Mouse (Mus musculus): Measurements from ENCODE around the gene Il9. TPM values are rescaled to one million over a fixed set of nuclear protein-coding genes. Genes with fewer than 3 reads are reported as not detected.

Gene Il9
- polyA plus RNA-seq, 1 experiment from 2014 or later = not detected

GRCm38 (mm10) chr13:56435615-56436287, 46.3 kb downstream of the Il9 start:
- Histone ChIP-seq H3K4me1 (replicated peaks; ENCODE audit: insufficient read depth, low read length) (0 out of 2 replicates have a peak, but pooled peaks cover 11% of the 10 kb centered on the region), H3K9me3 (replicated peaks; ENCODE audit: low read length) (no peaks in the 10 kb centered on the region), H3K4me2 (ENCODE audit: low read length) (no peak overlapping the region), H3K4me3 (replicated peaks; ENCODE audit: low read depth, low read length) (no peak overlapping the region), H3K27me3 (ENCODE audit: insufficient read depth, low read length) (peaks cover 27% of the 10 kb centered on the region), H3K36me3 (ENCODE audit: insufficient read depth, low read length) (no peaks in the 10 kb centered on the region), H3K27ac (no peak overlapping the region), H3K9ac (ENCODE audit: low read depth, low read length) (no peak overlapping the region)
- no peak for DNase-seq (ENCODE audit: low spot score)
- ATAC-seq (replicated peaks; ENCODE audit: low FRiP score, low read depth) = no peak
- peak; percentile 27; the same call in 1 of the 2 replicates for TF ChIP-seq CTCF (IDR thresholded peaks at IDR 0.05; ENCODE audit: low read depth)
- 71% methylated on average over 10 of the region's 10 CpGs for WGBS

- H3K9ac ChIP-seq (ENCODE audit: low read depth, low read length) = no peak overlapping the region
- H3K4me2 ChIP-seq (ENCODE audit: low read length) = no peak overlapping the region
- TF ChIP-seq CTCF (IDR thresholded peaks at IDR 0.05; ENCODE audit: low read depth) = no peak
- peaks cover 18% of the 10 kb centered on the region for H3K27me3 ChIP-seq (ENCODE audit: insufficient read depth, low read length)
- 0 out of 2 replicates have a peak, but pooled peaks cover 11% of the 10 kb centered on the region for H3K4me1 ChIP-seq (replicated peaks; ENCODE audit: insufficient read depth, low read length)
- no peak overlapping the region for H3K27ac ChIP-seq
- H3K36me3 ChIP-seq (ENCODE audit: insufficient read depth, low read length) = no peaks in the 10 kb centered on the region
- DNase-seq (ENCODE audit: low spot score) = peak; percentile 25
- 60% methylated on average over 9 of the region's 9 CpGs for WGBS
- peak; percentile 47 for ATAC-seq (replicated peaks; ENCODE audit: low FRiP score, low read depth)
- H3K4me3 ChIP-seq (replicated peaks; ENCODE audit: low read depth, low read length) = no peak overlapping the region
- no peaks in the 10 kb centered on the region for H3K9me3 ChIP-seq (replicated peaks; ENCODE audit: low read length)
These were observed 47.7 kb downstream of the Il9 start for GRCm38 (mm10) chr13:56434311-56434751.

GRCm38 (mm10) chr13:56433466-56433865, 48.6 kb downstream of the Il9 start:
- H3K4me2 ChIP-seq (ENCODE audit: low read length) = no peak overlapping the region
- H3K36me3 ChIP-seq (ENCODE audit: insufficient read depth, low read length) = no peaks in the 10 kb centered on the region
- H3K4me1 ChIP-seq (replicated peaks; ENCODE audit: insufficient read depth, low read length) = 0 out of 2 replicates have a peak, but pooled peaks cover 5% of the 10 kb centered on the region
- peaks cover 14% of the 10 kb centered on the region for H3K27me3 ChIP-seq (ENCODE audit: insufficient read depth, low read length)
- H3K9ac ChIP-seq (ENCODE audit: low read depth, low read length) = no peak overlapping the region
- H3K27ac ChIP-seq = no peak overlapping the region
- H3K4me3 ChIP-seq (replicated peaks; ENCODE audit: low read depth, low read length) = no peak overlapping the region
- DNase-seq (ENCODE audit: low spot score) (peak; percentile 76), ATAC-seq (replicated peaks; ENCODE audit: low FRiP score, low read depth) (no peak)
- no peaks in the 10 kb centered on the region for H3K9me3 ChIP-seq (replicated peaks; ENCODE audit: low read length)
- WGBS = 16% methylated on average over 10 of the region's 10 CpGs
- TF ChIP-seq CTCF (IDR thresholded peaks at IDR 0.05; ENCODE audit: low read depth) = peak; percentile 83

- Histone ChIP-seq H3K27me3 (ENCODE audit: insufficient read depth, low read length) (peaks cover 6% of the 10 kb centered on the region; the same call in 1 of the 2 replicates), H3K4me3 (replicated peaks; ENCODE audit: low read depth, low read length) (no peak overlapping the region)
These were observed 49.5 kb downstream of the Il9 start for GRCm38 (mm10) chr13:56432496-56432895.

More at GRCm38 (mm10) chr13:56432496-56432895, 49.5 kb downstream of the Il9 start:
- H3K9me3 ChIP-seq (replicated peaks; ENCODE audit: low read length) = no peaks in the 10 kb centered on the region
- H3K4me1 ChIP-seq (replicated peaks; ENCODE audit: insufficient read depth, low read length) = no peaks in the 10 kb centered on the region
- no peak overlapping the region for H3K4me2 ChIP-seq (ENCODE audit: low read length)
- H3K9ac ChIP-seq (ENCODE audit: low read depth, low read length) = no peak overlapping the region
- no peak overlapping the region for H3K27ac ChIP-seq
- H3K36me3 ChIP-seq (ENCODE audit: insufficient read depth, low read length) = no peaks in the 10 kb centered on the region
- TF ChIP-seq CTCF (IDR thresholded peaks at IDR 0.05; ENCODE audit: low read depth) = no peak
- ATAC-seq (replicated peaks; ENCODE audit: low FRiP score, low read depth) (no peak), DNase-seq (ENCODE audit: low spot score) (no peak)
- 89% methylated on average over 12 of the region's 12 CpGs for WGBS

Other genes with a start within 250 kb of the Il9 start
- not detected in 2 replicates for gene Neurog1, start 230.1 kb downstream of the Il9 start, polyA plus RNA-seq (2015; fragmentation: Nextera tagmentation; extraction: Ambion mirVana)
- 76.4 and 88.1 TPM in 2 replicates for gene Cxcl14, start 185.7 kb downstream of the Il9 start, polyA plus RNA-seq (2015; fragmentation: Nextera tagmentation; extraction: Ambion mirVana)
- not detected in 2 replicates for gene Gm3045, start 55.7 kb downstream of the Il9 start, polyA plus RNA-seq (2015; fragmentation: Nextera tagmentation; extraction: Ambion mirVana)
- gene Slc25a48, start 43.9 kb downstream of the Il9 start, polyA plus RNA-seq (2015; fragmentation: Nextera tagmentation; extraction: Ambion mirVana) = 0.79 and 0.94 TPM in 2 replicates
- gene Fbxl21, start 40.2 kb upstream of the Il9 start, polyA plus RNA-seq (2015; fragmentation: Nextera tagmentation; extraction: Ambion mirVana) = 2.7 and 2.8 TPM in 2 replicates
- 0.88 and 1.2 TPM in 2 replicates for gene Lect2, start 66.3 kb upstream of the Il9 start, polyA plus RNA-seq (2015; fragmentation: Nextera tagmentation; extraction: Ambion mirVana)
- gene Tgfbi, start 127.3 kb upstream of the Il9 start, polyA plus RNA-seq (2015; fragmentation: Nextera tagmentation; extraction: Ambion mirVana) = 116 and 133 TPM in 2 replicates
- 23.9 and 26.3 TPM in 2 replicates for gene Smad5, start 220.8 kb upstream of the Il9 start, polyA plus RNA-seq (2015; fragmentation: Nextera tagmentation; extraction: Ambion mirVana)

Measured in kidney, postnatal 0 days (tissue).